Mouse (Mus musculus) kidney, adult 8-10 months (tissue): Measurements from ENCODE around the gene Otol1.

Experiments used
- DNase-seq, 2 experiments: peaks; one replicate each; pipeline ENCODE4 v3.0.0; 2022

Gene Otol1

GRCm38 (mm10) chr3:70007313-70007712, at the start of gene Otol1:
Gene Otol1 (plus strand): TSS chr3:70007613.
- no peak for DNase-seq

- peak; percentile 14 to 31 for DNase-seq
Observed at GRCm38 (mm10) chr3:69962187-69962586, 45.2 kb upstream of the Otol1 start.

GRCm38 (mm10) chr3:69971482-69972097, 35.8 kb upstream of the Otol1 start:
- no peak for DNase-seq

- DNase-seq = no peak
Observed at GRCm38 (mm10) chr3:69978092-69978491, 29.3 kb upstream of the Otol1 start.

GRCm38 (mm10) chr3:69993806-69994205, 13.6 kb upstream of the Otol1 start:
- no peak for DNase-seq

- DNase-seq = no peak
Observed at GRCm38 (mm10) chr3:70001540-70001939, 5.9 kb upstream of the Otol1 start.

- no peak for DNase-seq
Observed at GRCm38 (mm10) chr3:70003126-70003764, 4.2 kb upstream of the Otol1 start.

GRCm38 (mm10) chr3:70003955-70004354, 3.5 kb upstream of the Otol1 start:
- DNase-seq = no peak

- no peak for DNase-seq
Observed at GRCm38 (mm10) chr3:70004379-70004778, 3.0 kb upstream of the Otol1 start.

- no peak for DNase-seq
Observed at GRCm38 (mm10) chr3:70012641-70013040, 5.2 kb downstream of the Otol1 start.

GRCm38 (mm10) chr3:70026605-70027004, 19.2 kb downstream of the Otol1 start:
- DNase-seq = no peak

GRCm38 (mm10) chr3:70029260-70029659, 21.8 kb downstream of the Otol1 start:
- no peak for DNase-seq

GRCm38 (mm10) chr3:70035593-70035992, 28.2 kb downstream of the Otol1 start:
- peak in 1 of 2 experiments; percentile 27 for DNase-seq
